Mouse (Mus musculus): ENCODE results near the gene Rsbn1l.

DNA sequence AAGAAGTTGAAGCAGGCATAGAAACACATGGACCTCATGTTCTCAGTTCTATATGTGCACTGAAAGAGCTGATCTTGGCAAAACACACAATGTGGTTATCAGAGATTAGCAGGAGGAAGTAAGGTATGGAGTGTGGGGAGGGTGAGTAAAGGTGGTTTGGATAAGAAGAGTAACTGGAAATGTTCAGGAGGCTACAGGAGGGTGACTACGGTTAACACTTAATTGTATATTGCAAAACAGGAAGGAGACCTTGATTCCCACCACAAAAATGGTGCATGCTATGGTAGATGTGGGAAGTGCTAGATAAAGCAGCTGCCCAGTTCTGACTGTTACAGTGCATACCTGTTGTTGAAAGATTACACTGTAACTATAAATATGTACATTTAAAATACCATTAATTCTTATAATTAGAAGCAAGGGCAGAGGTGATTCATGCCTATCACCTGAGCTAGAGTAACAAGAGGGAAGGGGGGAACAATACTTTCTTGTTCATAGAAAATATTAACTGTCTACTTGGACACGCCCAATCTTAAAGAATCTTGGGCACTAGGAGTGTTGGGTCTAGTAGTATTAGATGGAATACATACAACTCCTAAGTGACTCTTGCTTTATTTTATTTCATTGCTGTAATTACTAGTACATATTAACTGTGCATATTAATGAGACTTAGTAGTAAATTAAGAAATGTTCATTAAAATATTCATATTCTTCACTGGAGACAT, 58.6 kb downstream of the Rsbn1l start:
- TF ChIP-seq CTCF (IDR thresholded peaks at IDR 0.05; ENCODE audit: borderline replicate concordance, insufficient read depth, low read depth, low read length) = no peak
- no peak for TF ChIP-seq POLR2A (IDR thresholded peaks at IDR 0.05; ENCODE audit: borderline replicate concordance, insufficient read depth, low read length)
